Mouse (Mus musculus): ENCODE measurements around the gene Gtdc1. TPM values are rescaled to one million over a fixed set of nuclear protein-coding genes. Genes with fewer than 3 reads are reported as not detected.

The Gtdc1 gene
- polyA plus RNA-seq, 1 experiment: 6.3 TPM

DNA sequence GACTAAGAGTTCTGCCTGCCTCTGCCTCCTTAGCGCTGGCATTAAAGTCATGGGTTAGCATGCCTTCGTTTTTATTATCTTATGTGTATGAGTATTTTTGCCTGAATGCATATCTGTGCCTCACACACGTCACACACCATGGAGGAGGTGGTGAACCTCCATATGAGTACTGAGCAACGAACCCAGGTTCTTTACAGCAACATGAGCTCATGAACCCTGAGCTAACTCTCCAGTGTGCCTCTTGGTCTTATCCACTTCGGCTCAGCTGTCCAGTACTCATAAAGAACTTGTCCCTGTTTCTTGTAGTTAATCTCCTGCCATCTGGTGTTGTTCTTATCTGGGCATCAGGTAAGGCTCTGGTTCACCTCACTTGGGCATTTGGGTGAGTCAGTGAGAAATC, 35.2 kb upstream of the Gtdc1 start:
- TF ChIP-seq POLR2A (IDR thresholded peaks at IDR 0.05; ENCODE audit: borderline replicate concordance, control insufficient read depth, low read depth, low read length) (no peak), CTCF (IDR thresholded peaks at IDR 0.05; ENCODE audit: control insufficient read depth, insufficient read depth, low read length) (no peak)
- 66% methylated on average over 5 of the region's 5 CpGs for WGBS
- Histone ChIP-seq H3K27ac (ENCODE audit: control insufficient read depth, insufficient read depth, low read depth, low read length, poor library complexity) (no peak overlapping the region), H3K4me3 (replicated peaks; ENCODE audit: control insufficient read depth, low read depth, low read length) (no peak overlapping the region), H3K4me1 (ENCODE audit: control insufficient read depth, insufficient read depth, low read length) (no peaks in the 10 kb centered on the region; the same call in 1 of the 2 replicates)

GRCm38 (mm10) chr2:44961192-44961591, 33.7 kb upstream of the Gtdc1 start:
- 79% methylated on average over 4 of the region's 4 CpGs for WGBS
- Histone ChIP-seq H3K4me1 (ENCODE audit: control insufficient read depth, insufficient read depth, low read length) (no peaks in the 10 kb centered on the region; the same call in 1 of the 2 replicates), H3K27ac (ENCODE audit: control insufficient read depth, insufficient read depth, low read depth, low read length, poor library complexity) (no peak overlapping the region), H3K4me3 (replicated peaks; ENCODE audit: control insufficient read depth, low read depth, low read length) (no peak overlapping the region)
- TF ChIP-seq CTCF (IDR thresholded peaks at IDR 0.05; ENCODE audit: control insufficient read depth, insufficient read depth, low read length): no peak
- no peak for TF ChIP-seq POLR2A (IDR thresholded peaks at IDR 0.05; ENCODE audit: borderline replicate concordance, control insufficient read depth, low read depth, low read length)

DNA sequence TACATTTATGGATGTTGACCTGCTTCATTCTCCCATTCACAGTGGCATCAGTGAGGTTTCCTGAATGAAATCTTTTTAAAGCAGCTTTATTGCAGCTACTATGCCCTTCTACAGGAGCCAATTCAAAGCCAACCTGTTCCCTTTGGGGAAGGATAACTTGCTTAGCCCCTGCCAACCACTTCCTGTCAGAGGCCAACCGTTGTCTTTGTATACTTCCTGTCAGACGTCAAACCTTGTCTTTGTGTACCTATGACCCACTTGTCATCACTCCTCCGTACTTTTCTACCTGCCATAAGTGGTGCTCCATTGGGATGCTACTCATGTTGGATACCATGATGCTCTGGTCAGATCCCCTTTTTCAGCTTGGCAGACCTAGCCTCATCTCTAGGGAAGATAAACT, 33.1 kb upstream of the Gtdc1 start:
- Histone ChIP-seq H3K27ac (ENCODE audit: control insufficient read depth, insufficient read depth, low read depth, low read length, poor library complexity) (no peak overlapping the region), H3K4me3 (replicated peaks; ENCODE audit: control insufficient read depth, low read depth, low read length) (no peak overlapping the region), H3K4me1 (ENCODE audit: control insufficient read depth, insufficient read depth, low read length) (no peaks in the 10 kb centered on the region; the same call in 1 of the 2 replicates)
- WGBS: 24% methylated on average over 3 of the region's 3 CpGs
- TF ChIP-seq POLR2A (IDR thresholded peaks at IDR 0.05; ENCODE audit: borderline replicate concordance, control insufficient read depth, low read depth, low read length) (no peak), CTCF (IDR thresholded peaks at IDR 0.05; ENCODE audit: control insufficient read depth, insufficient read depth, low read length) (no peak)

DNA sequence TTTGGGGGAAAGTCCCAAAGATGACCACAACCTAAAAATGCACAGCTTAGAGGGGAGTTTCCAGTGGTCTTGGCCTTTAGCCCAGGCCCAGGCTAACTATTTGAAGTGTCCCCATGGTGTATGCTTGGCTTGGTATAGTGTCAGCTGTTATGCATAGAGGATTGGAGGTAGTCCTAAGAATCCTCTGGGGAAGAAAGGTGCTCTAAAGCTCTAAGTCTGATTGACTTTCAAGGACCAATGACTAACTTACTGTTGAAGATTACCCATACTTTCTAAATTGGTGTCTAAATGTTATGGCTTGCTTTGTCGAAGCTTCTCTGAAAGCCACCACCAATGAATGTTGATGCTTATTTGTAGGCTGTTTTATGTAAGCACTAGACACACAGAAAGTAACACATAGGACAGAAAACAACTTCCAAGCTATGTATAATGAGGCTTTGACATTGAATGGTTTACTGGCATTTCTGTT, 29.9 kb upstream of the Gtdc1 start:
- H3K4me3 ChIP-seq (replicated peaks; ENCODE audit: control insufficient read depth, low read depth, low read length): no peak overlapping the region
- no peak overlapping the region for H3K27ac ChIP-seq (ENCODE audit: control insufficient read depth, insufficient read depth, low read depth, low read length, poor library complexity)
- H3K4me1 ChIP-seq (ENCODE audit: control insufficient read depth, insufficient read depth, low read length): no peaks in the 10 kb centered on the region; the same call in 1 of the 2 replicates
- WGBS: 91% methylated on average over 1 of the region's 1 CpGs
- TF ChIP-seq CTCF (IDR thresholded peaks at IDR 0.05; ENCODE audit: control insufficient read depth, insufficient read depth, low read length) (no peak), POLR2A (IDR thresholded peaks at IDR 0.05; ENCODE audit: borderline replicate concordance, control insufficient read depth, low read depth, low read length) (no peak)

GRCm38 (mm10) chr2:44956232-44956631, 28.8 kb upstream of the Gtdc1 start:
- no peaks in the 10 kb centered on the region; the same call in 1 of the 2 replicates for H3K4me1 ChIP-seq (ENCODE audit: control insufficient read depth, insufficient read depth, low read length)
- TF ChIP-seq CTCF (IDR thresholded peaks at IDR 0.05; ENCODE audit: control insufficient read depth, insufficient read depth, low read length) (no peak), POLR2A (IDR thresholded peaks at IDR 0.05; ENCODE audit: borderline replicate concordance, control insufficient read depth, low read depth, low read length) (no peak)
- no peak overlapping the region for H3K4me3 ChIP-seq (replicated peaks; ENCODE audit: control insufficient read depth, low read depth, low read length)
- H3K27ac ChIP-seq (ENCODE audit: control insufficient read depth, insufficient read depth, low read depth, low read length, poor library complexity): no peak overlapping the region
- WGBS: 77% methylated on average over 3 of the region's 3 CpGs

- WGBS: 59% methylated on average over 6 of the region's 6 CpGs
- TF ChIP-seq CTCF (IDR thresholded peaks at IDR 0.05; ENCODE audit: control insufficient read depth, insufficient read depth, low read length) (no peak), POLR2A (IDR thresholded peaks at IDR 0.05; ENCODE audit: borderline replicate concordance, control insufficient read depth, low read depth, low read length) (no peak)
- Histone ChIP-seq H3K4me1 (ENCODE audit: control insufficient read depth, insufficient read depth, low read length) (no peaks in the 10 kb centered on the region; the same call in 1 of the 2 replicates), H3K4me3 (replicated peaks; ENCODE audit: control insufficient read depth, low read depth, low read length) (no peak overlapping the region), H3K27ac (ENCODE audit: control insufficient read depth, insufficient read depth, low read depth, low read length, poor library complexity) (no peak overlapping the region)
These were observed 28.0 kb upstream of the Gtdc1 start for GRCm38 (mm10) chr2:44955506-44955905.

DNA sequence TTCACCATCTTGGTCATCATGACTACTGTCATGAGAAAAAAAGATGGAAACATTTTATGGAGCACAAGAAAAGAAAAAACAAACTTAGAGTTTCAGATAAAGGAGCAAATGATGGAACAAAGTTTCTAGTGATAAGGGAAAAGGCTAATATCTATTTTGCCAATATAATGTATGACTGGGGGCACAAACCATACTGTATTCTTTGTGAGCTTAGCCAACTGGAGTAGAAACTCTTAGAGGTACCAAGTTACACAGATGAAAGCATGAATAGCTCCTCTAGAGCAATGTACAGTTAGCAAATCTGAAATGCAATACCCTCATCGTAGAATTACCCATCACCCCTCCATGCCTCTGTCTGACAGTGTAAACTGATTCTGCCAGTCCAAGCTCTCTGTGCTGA, 26.7 kb upstream of the Gtdc1 start:
- Histone ChIP-seq H3K4me3 (replicated peaks; ENCODE audit: control insufficient read depth, low read depth, low read length) (no peak overlapping the region), H3K4me1 (ENCODE audit: control insufficient read depth, insufficient read depth, low read length) (no peaks in the 10 kb centered on the region; the same call in 1 of the 2 replicates), H3K27ac (ENCODE audit: control insufficient read depth, insufficient read depth, low read depth, low read length, poor library complexity) (no peak overlapping the region)
- 85% methylated on average over 1 of the region's 1 CpGs for WGBS
- TF ChIP-seq CTCF (IDR thresholded peaks at IDR 0.05; ENCODE audit: control insufficient read depth, insufficient read depth, low read length) (no peak), POLR2A (IDR thresholded peaks at IDR 0.05; ENCODE audit: borderline replicate concordance, control insufficient read depth, low read depth, low read length) (no peak)

DNA sequence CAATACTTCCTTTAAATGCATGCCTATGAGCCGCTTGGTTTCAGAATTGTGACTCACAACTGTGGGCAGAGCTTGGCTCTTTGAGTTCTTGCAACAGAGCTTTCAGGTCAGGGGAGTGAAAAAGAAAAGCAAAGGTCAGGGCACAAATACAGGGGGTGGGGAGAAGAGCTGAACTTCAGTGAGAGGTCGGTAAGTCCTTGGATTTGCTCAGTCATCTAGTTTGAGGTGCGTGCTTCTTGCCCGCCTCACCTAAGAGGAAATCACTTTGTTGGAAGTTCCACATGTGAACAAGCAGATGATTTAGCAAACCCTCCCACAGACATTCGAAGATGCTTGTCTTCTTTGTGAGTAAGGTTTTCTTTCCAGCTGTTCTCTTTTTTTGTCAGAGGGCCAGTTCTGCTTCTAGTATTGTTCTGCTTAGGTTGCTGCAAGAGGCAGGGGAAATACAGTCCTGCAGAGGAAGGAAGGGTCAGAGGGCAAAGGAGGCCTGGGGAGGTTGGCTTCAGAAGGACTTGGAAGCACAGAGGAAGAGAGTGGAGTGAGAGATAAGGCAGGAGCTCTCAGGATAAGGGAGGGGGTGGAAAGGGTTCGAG, 25.5 kb upstream of the Gtdc1 start:
- H3K4me3 ChIP-seq (replicated peaks; ENCODE audit: control insufficient read depth, low read depth, low read length): no peak overlapping the region
- WGBS: 16% methylated on average over 6 of the region's 6 CpGs
- no peaks in the 10 kb centered on the region; the same call in 1 of the 2 replicates for H3K4me1 ChIP-seq (ENCODE audit: control insufficient read depth, insufficient read depth, low read length)
- H3K27ac ChIP-seq (ENCODE audit: control insufficient read depth, insufficient read depth, low read depth, low read length, poor library complexity): no peak overlapping the region
- TF ChIP-seq CTCF (IDR thresholded peaks at IDR 0.05; ENCODE audit: control insufficient read depth, insufficient read depth, low read length) (no peak), POLR2A (IDR thresholded peaks at IDR 0.05; ENCODE audit: borderline replicate concordance, control insufficient read depth, low read depth, low read length) (no peak)
